Mouse (Mus musculus): ENCODE measurements around the gene Mc3r. TPM values are rescaled to one million over a fixed set of nuclear protein-coding genes. Genes with fewer than 3 reads are reported as not detected.

The Mc3r gene
- polyA plus RNA-seq, 1 experiment: not detected

GRCm38 (mm10) chr2:172229190-172229589 is 19.1 kb upstream of the Mc3r start:
- no peak for TF ChIP-seq GATA1 (IDR thresholded peaks at IDR 0.05; ENCODE audit: low read length)

- no peak for TF ChIP-seq GATA1 (IDR thresholded peaks at IDR 0.05; ENCODE audit: low read length)
Observed at GRCm38 (mm10) chr2:172230126-172230525, 18.2 kb upstream of the Mc3r start.

GRCm38 (mm10) chr2:172238220-172238619 is 10.1 kb upstream of the Mc3r start:
- TF ChIP-seq GATA1 (IDR thresholded peaks at IDR 0.05; ENCODE audit: low read length): no peak

GRCm38 (mm10) chr2:172241031-172241430 is 7.3 kb upstream of the Mc3r start:
- TF ChIP-seq GATA1 (IDR thresholded peaks at IDR 0.05; ENCODE audit: low read length): no peak

GRCm38 (mm10) chr2:172245497-172245896 is 2.8 kb upstream of the Mc3r start:
- TF ChIP-seq GATA1 (IDR thresholded peaks at IDR 0.05; ENCODE audit: low read length): no peak

GRCm38 (mm10) chr2:172249336-172249735 is 1.0 kb downstream of the Mc3r start:
- TF ChIP-seq GATA1 (IDR thresholded peaks at IDR 0.05; ENCODE audit: low read length): no peak

GRCm38 (mm10) chr2:172256418-172256817 is 8.1 kb downstream of the Mc3r start:
- no peak for TF ChIP-seq GATA1 (IDR thresholded peaks at IDR 0.05; ENCODE audit: low read length)

DNA sequence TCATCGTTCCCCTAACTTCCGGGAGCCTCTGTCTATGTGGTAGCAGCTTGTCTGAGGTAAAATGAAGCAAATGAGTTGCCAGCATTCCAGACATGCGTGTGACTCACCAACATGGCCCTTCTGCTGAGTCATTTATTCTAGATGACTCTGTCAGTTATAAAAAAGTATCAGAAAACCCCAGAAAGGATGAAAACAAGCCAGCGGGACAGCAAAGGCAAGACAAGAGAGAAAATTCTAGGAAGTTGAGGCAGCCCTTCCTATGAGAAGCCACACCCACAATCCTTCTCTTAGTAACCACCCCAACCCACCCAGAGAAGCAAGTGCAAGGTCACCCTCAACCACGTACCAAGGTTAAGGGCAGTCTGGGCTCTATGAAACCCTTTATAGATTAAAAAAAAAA is 8.7 kb downstream of the Mc3r start:
- TF ChIP-seq GATA1 (IDR thresholded peaks at IDR 0.05; ENCODE audit: low read length): no peak

DNA sequence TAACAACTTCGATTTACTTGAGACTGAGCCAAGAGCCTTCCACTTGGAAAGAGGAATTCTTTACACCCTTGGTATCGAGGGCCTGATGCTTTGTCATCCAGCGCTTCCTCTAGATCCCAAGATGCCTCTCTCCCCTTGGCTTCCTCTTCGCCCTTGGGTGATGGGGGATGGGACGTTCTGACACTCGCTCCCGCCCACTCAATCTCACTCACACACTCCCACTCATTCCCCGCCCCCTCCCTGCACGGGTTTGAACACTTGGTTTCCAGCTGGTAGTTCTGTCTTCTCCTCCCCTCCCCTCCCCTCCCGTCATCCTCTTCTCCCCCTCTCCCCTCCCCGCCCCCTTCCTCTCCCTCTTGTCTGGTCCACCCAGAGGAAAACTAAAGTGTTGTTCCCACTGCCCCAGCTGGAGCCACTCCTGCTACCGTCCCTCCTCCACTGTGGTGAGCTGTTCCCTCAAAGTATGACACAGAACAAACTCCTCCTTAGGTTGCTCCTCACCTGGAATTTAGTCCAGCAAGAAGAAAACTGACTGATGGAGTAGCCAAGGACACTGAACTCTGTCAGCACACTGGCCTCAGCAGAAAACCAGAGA is 9.3 kb downstream of the Mc3r start:
- TF ChIP-seq GATA1 (IDR thresholded peaks at IDR 0.05; ENCODE audit: low read length): no peak

DNA sequence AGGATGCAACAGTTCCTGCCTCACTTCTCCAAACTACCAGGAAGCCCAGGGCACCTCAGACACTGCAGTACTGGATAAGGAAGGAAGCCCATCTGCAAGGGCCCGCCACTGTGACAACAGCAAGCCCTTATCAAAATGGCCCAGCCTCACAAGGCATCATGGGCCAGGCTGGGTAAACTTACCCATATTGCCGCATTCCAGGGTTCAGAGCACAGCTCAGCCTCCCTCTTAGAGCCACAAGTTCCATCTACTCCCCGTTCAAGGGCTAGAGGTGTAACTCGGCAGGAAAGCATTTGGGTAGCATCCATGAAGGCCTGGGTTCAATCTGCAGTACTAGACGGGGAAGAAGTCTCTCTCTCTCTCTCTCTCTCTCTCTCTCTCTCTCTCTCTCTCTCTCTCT is 11.8 kb downstream of the Mc3r start:
- TF ChIP-seq GATA1 (IDR thresholded peaks at IDR 0.05; ENCODE audit: low read length): no peak

GRCm38 (mm10) chr2:172261441-172261840 is 13.1 kb downstream of the Mc3r start:
- TF ChIP-seq GATA1 (IDR thresholded peaks at IDR 0.05; ENCODE audit: low read length): no peak

DNA sequence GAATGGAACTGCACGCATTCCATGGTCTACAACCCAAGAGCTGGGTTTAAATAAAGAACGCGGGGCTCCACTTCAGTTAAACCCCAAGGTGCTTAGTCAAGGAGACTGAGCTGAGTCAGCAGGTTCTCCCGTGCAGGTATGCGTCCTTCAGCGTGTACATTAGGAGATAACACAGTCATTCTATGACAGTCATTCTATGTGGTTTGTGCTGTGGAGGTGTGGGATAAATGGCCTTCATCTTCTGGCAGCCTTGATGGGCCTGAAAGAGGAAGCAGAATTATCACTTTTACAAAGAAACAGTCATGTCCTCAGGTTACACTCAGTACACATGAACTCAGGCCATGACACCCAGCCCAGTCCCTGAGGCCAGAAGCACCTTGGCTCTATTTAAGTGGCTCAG is 14.9 kb downstream of the Mc3r start:
- no peak for TF ChIP-seq GATA1 (IDR thresholded peaks at IDR 0.05; ENCODE audit: low read length)

DNA sequence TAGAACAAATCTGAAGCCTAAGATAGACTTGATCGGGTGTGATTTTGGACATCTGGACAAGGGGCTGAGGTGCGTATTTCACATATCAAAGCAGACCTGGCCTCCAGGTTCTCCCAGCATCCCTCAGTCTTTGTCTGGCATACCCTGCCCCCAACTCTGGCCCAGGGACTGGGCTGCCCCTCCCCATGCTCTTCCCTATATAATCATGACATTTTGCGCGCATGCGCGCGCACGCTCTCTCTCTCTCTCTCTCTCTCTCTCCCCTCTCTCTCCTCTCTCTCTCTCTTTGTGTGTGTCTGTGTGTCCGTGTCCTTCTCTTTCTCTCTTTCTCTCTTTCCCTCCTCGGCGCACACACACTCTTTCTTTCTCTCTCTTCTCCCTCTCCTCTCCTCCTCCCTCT is 21.6 kb downstream of the Mc3r start:
- TF ChIP-seq GATA1 (IDR thresholded peaks at IDR 0.05; ENCODE audit: low read length): no peak

GRCm38 (mm10) chr2:172270485-172270944 is 22.2 kb downstream of the Mc3r start:
- no peak for TF ChIP-seq GATA1 (IDR thresholded peaks at IDR 0.05; ENCODE audit: low read length)

DNA sequence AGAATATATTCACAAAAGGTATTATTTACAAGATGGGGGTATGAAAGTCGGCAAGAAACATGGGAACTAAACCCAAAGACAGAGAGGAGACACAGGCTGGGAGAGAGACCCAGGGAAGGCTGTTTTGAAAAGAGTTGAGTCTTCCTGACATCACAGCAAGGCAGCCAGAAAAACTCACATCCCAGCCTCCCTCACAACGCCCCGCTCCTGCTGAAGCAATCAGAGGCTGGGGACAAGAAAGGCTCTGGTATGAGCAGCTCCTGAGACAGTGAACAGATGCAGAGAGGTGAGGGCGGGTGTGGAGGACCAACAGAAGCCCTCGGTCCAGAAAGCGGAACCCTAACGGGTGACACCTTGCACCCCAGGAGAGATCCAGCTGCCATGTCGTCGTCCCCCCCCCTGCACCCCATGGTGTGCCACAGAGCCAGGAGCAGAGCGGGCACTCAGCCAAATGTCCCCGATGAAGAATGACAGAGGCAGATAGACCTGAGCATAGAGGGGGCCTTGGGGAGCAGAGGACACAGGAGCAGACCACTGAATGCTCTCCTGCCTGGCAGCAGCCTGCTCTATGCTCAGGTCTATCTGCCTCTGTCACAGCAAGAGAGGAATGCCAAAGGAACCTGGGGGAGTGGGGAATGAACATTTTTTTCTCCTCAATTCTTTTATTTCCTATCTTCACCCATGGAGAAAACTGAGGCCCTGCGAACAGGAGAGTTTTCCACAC is 22.8 kb downstream of the Mc3r start:
- TF ChIP-seq GATA1 (IDR thresholded peaks at IDR 0.05; ENCODE audit: low read length): no peak

GRCm38 (mm10) chr2:172274662-172275061 is 26.4 kb downstream of the Mc3r start:
- no peak for TF ChIP-seq GATA1 (IDR thresholded peaks at IDR 0.05; ENCODE audit: low read length)

GRCm38 (mm10) chr2:172276155-172276554 is 27.9 kb downstream of the Mc3r start:
- TF ChIP-seq GATA1 (IDR thresholded peaks at IDR 0.05; ENCODE audit: low read length): no peak
